Mouse (Mus musculus): ENCODE measurements at regions not wholly inside any gene's neighbourhood (a gene's known extent, or its start where the extent isn't known, plus 50 kb on each side); places are given as distances from the start of the nearest gene placed in this dataset.

DNA sequence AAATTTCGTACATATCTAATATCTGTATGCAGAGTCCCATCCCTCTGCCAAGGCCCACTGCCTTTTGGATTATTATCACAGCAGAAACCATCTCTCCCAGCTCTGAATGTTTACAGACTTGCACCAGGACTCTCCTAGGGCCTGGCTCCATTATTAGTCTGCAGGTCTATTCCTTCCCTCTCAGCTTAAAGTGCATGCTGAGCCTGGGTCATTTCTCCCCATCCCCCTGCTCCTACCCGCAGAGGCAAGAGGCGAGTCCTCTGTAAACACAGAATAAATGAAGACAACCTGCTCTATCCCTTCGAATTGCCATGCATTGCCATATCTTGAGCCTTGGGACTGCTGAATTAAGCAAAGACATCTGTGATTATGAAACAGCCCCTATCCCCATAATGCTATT, 362.6 kb upstream of the Cdh11 start:
- DNase-seq = no peak

DNA sequence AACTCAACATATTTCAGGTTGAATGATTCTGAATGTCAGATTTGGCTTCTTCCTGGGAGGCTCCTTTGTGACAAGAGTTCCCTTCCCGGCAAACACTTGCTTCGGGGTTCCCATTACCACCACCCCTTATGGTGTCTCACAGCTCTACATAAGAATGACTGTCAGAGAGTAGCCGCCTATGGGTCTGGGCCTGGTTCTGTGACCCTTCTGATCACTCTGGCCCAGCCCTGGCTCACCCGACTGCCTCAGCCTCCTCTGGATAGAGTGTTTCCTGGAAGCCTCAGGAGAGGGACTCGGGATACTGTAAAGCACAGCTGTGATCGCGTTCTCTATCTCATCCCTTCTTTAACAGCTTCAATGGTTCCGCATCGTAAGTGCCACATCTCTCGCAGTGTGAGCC, 363.0 kb upstream of the Cdh11 start:
- DNase-seq = no peak

DNA sequence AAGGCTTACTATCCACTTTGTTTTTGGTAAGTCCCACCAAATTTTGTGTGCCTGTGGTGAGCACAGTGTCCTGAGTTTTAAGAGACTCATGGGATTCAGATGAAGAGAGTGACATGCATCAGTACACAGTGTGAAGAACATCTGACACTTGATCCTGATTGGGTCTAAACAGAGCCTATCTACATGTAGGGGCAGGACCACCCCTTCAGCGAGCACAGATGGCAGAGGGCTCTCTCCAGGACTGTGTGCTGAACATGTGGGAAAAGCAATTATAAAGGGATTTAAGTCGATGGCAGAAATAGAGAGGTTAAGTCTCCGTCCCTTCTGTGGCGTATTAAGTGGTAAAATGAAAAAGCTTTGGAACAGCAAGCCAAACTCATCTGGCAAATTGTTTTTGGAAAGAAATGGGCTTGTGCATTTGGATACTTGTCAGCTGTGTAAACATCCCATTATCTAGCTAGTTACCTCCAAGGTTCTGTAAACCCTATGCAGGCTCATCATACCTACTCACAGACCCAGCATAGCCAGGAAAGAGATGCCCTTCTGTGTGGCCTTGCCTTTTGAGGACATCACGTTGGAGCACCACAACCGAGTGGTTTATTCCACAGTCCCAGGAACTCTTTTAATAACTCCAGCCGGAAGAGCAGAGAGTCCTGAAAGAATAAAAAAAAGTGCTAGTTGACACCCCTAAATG, 381.3 kb upstream of the Cdh11 start:
- no peak for DNase-seq

DNA sequence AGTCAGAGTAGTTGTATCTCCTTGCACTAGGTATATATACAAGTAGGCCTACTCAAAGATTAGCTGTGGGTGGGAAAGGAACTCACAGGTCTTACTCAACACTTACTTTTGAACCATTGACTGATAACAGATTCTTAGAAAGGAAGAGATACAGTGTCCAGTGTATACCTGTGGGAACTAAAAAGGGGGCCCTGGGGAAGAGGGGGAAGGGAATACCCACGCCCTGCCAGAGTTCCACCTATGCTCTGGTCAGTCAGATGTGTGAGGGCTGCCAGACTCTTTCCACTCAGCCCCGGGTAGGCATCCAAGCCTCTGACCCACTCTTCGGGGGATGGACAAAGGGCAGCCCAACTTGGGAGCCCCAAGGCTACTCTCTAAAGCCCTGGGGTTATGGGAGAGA, 387.9 kb upstream of the Cdh11 start:
- DNase-seq = no peak

DNA sequence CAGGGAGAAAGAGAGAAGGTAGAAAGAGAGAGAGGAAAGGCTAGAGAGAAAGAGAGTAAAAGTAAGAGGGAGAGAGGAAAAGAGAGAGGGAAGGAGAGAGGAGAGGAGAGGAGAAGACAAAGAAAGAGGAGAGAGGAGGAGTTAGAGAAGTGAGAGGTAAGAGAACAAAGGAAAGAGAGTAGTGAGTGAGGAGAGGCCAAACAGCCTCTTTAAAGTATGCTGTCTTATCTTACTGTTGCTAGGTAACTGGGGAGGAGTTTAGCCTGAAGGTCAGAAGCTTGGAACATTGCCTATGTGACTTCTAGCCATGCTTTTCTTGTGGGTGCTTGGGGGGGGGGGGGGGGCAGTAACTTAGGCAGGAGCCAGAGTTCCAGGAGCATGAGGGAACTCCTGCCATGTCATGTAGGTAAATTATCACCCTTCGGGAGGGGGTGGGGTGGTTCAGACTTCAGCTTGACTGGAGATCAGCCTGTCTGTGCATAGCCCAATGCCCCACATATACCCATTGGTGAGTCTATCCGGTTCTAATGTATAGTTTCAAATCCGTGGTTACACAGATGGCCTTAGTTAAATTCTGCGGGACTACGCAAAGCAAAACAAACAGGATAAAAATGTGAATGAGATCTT, 388.5 kb upstream of the Cdh11 start:
- DNase-seq = no peak

DNA sequence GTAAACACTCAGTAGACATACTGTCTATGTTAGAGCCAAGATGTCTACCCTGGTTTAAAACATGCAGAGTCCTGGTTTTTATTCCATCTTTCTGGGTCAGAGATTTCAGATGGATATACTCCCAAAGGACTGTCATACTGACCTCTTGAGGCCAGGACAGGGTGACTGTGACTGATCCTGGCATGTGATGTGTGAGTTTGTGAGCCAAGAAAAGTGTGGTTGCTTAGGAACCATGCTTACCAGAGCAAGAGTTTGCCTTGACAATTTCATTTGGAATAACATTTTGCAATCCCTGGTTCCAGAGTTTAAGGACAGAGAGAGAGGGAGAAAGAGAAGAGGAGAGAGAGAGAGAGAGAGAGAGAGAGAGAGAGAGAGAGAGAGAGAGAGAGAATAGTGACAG, 395.2 kb upstream of the Cdh11 start:
- no peak for DNase-seq

DNA sequence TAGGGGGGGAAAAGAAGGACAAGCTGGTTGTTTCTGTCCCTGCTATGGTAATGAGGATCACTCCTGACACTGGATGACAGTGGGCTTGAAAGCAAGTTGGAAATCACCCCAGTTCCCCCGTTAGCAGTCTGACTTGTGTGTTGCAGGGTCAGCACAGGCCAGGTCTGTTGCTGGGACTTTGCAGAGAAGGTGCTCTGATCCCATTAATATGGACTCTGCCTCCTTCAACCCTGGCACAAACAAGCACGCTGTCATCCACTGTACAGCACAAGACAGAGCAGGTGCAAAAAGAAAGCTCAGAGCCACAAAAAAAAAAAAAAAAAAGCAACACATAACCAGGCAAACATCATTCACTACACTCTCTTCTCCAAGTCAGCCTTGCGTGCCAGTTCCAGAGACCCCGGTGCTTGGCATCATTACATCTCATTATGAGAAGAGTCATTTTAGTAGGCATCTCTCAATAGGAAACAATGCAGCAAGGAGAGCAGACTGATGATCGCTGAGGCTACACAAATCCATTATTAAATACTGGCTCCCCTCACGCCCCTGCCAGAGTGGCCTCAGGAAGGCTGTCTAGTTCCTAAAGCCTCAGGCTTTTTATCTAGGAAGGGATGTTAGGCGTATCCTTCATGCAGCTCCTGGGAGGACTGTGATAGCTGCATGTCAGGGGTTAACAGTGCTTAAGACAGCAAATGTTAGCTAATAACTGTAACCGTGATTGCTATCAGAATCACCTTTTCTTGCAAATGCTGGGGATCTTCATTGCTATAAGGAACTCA, 403.5 kb upstream of the Cdh11 start:
- no peak for DNase-seq

DNA sequence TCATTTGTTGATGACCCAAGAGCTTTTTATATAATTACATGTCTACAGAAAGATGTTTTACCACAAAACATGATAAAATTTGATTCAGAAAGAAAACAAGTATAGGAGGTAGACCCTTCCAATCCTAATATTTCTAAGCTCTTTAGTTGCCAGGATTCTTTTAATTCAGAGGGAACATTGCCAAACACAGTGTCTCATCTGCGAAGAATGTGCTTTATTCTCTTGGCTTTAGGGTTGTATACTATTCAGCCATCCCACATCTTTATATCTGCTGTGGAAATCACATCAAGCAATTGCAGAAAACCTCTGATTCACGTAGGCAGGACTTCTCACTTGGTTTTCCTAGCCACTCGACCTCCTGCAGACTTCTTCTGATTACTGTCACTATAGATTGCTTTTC, 412.8 kb upstream of the Cdh11 start:
- DNase-seq = no peak

DNA sequence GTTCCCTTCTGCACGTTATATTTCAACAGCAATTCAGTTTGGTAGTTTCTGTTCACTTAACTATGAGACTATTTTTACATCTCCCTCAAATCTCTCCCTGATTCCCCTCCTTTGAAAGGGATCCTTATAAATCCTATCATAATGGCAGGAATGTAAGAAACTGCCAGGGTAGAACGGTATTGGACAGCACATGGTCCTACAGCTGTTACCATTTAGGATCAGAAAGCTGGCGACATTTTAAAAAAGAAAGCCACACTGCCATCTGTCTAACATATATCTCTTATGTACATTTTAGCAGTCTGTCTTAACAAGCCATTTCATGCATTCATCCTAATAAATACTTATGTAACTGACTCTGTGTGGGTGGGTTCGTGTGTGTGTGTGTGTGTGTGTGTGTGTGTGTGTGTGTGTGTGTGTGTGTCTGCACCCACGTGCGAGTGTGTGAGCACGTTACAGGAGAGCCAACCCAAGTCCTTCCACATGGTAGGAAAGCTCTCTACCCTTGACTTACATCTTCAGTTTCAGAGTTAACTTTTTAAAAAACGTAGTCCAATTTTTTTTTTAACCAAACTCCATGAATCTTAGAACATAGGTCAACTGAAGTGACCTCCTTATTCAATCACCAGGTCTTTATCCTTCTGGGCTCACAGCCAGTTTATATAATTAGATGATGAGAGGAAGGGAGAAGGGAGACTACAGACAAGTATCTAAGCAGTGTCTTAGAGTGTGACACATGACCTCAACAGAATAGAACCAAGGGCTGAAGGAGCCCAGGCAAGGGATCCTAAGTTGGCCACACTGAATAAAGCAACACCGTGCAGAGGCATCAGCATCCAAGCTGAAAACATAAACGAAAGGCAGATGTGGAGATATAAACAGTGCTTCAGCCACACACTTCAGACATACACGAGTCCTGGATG, 414.5 kb upstream of the Cdh11 start:
- DNase-seq = no peak

DNA sequence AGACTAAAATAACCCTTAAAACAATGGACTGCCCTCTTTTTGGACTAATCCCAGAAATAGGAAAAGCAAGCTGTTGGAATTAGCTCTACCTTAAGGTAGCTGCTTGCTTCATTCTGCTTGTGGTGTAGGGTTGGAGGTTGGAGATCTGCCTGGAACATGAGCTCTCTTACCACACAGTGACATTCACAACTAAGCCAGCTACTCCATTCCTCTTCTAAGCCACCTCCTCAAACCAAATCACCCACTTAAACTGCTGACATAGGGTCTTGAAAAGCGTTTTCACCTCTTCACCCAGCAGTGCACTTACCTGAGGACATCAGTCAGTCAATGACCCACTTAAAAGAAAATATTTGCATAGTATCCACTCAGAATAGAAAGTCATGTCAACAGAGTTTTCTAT, 418.3 kb upstream of the Cdh11 start:
- no peak for DNase-seq

DNA sequence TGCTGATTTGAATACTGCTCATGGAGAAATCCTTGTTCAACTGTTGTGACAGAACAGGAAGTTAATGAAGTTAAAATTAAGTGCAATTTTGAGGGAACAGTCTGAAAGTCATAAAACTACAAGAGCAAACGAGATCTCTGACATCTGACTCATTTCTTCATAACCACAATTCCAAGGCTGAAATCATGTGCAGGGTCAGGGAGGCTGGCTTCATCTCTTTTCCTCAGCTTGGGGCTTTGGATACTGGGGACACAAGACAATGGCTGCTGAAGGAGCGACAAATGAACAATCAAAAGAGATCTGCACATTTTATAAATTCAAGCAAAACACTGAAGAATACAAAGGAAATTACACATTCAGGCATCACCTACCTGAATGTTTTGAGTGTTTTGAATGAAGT, 429.2 kb upstream of the Cdh11 start:
- DNase-seq = no peak

DNA sequence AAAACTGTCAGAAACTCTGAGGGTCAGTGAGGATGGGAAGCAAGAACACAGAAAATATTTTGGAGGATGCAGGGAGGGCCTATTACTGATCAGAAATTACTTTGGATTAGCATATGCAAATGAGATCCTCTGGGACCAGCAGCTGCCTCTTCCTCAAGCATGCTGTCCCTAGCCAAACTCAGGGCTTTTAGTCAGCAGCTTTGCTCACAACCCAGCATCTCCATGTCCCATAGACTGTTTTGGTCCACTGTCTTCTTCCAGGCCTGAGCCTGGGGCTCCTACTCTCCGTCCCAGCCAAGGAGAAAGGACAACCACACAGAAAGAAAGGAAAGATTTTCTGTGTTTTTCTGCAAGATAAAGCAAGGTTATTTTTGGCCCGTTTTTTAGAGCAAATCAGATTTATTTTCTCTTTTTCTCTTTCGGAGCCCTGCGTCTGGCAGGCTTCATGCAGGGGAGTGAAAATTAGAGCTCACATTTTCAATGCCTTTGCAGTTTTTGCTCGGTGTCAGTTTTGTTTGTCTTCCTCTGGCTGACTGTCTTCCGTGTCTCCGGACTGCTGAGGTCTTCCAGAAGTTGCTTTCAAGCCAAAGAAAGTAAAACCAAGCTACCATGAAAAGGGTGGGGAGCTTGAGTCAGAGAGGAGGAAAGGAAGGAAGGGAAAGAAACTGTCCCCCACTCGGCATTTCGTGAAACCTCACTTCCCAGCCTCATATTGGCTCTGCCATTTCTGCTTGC, 445.5 kb upstream of the Cdh11 start:
- DNase-seq = no peak

DNA sequence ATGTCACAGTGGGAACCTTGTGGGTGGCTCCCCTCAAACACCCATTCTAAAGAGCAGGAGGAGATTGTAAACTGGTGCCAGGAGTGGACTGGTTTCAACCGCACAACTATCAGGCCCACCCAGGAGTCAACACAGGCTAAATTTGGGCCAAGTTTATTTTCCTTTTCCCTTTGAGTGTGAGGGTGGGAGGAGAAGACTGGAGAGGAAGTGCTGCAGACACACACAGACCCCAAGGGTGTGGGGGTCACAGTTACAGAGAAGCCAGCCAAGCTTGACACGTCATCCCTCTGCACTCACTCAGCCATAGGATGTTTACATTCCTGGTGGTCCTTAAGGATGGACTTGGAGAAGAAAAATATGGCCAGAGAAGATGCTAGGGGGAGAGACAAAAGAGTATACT, 448.9 kb upstream of the Cdh11 start:
- no peak for DNase-seq

DNA sequence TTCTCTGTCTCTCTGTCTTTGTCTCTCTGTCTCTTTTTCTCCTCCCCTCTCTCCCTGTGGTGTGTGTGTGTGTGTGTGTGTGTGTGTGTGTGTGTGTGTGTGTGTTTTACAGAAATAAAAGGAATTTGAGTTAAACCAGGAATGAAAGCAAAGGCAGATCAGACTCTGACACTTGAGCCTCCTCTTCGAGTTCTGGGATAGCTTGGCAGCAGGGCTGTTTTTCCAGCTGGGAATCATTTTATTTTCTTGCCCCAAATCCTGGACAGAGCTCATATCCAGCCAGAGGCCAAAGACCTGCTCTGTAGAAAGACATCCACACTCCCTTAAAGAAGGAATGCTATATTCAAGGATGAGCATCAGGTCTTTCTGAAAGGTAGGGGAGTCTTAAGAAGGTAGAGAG, 450.2 kb upstream of the Cdh11 start:
- no peak for DNase-seq

DNA sequence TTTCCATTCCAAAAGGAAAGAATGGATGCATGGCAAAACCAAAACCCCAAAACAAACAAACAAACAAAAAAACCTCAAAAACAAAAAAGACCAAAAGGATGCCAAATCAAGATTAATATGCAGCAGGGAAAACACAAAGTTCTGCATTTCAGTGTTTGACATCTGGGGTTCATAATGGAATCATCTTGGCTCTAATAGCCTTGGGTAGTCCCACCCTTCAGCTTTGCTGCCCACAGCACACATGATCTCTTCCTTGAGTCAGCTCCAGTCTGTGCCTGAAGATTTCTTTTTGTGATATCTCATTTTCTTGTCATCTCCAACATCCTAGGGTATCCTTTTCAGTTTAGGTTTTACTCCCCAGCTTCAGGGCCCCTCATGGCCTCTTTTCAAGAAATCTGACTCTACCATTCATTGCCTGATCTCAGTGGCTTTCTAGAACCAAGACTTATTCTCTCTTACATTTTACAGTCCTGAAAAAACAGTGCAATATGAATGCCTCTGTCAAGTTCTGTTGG, 453.1 kb upstream of the Cdh11 start:
- DNase-seq = no peak

DNA sequence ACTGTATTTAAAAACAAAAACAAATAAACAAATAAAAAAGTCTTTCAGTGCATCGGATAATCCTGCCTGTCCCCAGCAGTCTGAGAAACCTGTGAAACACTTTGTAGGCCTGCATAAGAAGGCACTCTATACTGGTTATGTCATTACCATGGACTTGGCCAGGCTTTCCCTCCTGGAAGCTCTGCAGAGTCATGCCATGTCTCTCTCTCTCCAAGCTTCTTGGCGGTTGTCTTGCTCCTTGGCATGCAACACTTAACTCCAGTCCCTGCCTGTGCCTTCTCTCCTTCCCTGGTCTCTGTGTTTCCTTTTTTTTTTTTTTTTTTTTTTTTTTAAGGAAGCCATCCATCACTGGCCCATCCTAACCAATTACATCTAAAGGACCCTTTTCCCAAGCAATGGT, 458.7 kb upstream of the Cdh11 start:
- DNase-seq = no peak

DNA sequence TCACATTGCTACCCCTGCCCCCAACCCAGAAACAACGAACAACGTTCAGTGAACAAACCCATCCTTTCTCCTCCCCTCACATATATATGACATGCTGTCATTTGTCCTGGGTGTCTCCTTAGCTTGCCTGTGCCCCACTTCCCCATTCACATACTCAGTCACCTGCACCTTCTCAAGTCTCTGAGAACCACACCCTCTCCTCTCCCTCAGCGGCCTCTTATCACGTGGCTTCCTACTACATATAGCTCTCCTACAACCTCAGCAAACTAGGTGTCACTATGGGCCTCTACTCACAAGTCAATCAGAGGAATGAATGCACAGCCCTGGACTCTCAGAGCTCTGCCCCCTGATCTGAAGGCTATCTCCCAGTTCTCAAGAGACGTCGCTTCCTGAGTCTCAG, 459.2 kb upstream of the Cdh11 start:
- no peak for DNase-seq

DNA sequence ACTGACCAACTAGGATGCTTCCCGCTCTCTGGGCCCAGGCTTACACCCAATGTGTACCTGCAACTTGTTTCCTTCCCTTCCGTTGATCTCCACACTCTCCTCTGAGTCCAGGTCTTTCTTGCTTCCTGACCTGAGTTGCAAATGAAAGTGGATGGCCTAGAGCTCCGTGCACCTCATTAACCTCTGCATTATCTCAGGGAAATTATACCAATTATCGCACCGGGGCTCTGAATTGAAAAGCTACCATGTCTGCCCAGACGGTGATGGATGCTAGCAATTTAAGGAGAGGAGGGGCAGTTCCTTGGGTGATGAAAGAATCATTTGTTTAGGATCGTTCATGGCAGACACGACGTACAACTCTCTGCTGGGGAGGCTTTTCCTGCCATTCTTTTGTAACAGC, 460.4 kb upstream of the Cdh11 start:
- no peak for DNase-seq

DNA sequence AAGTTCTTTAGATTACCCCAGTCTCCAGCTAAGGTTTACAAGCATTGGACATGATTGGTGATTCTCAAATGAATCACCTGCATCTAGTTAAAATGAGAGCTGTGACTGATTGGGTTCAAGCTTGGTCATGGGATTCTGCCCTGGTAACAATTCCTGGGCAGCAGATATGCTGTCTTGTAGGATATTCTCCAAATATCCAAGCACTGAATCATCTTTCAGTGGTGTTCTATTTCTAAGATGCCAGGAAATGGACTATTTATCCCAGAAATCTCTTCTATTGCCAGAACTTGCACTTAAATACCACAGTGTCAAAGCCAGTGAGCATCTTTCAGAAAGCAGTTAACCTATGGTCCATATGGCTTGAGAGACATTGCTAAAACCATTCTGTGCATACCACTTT, 475.8 kb upstream of the Cdh11 start:
- no peak for DNase-seq

DNA sequence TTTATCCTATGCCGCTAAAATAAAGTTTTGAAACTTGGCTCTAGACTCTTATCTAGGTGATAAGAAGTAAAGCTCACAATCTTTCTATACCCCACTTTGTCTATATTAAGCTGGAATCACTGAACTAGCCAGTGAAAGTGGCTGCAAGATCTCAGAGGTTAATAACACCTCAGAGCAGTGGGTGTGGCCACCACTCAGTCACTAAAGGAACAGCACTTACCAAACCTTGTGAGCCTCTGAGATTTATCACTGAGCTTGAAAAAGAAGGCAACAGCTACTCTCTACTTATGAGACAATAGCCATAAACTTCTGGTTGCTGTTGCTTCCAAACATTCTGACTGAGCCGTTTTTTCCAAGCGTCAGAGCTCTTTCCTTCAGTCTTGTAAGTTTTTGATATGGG, 484.6 kb upstream of the Cdh11 start:
- DNase-seq = no peak

DNA sequence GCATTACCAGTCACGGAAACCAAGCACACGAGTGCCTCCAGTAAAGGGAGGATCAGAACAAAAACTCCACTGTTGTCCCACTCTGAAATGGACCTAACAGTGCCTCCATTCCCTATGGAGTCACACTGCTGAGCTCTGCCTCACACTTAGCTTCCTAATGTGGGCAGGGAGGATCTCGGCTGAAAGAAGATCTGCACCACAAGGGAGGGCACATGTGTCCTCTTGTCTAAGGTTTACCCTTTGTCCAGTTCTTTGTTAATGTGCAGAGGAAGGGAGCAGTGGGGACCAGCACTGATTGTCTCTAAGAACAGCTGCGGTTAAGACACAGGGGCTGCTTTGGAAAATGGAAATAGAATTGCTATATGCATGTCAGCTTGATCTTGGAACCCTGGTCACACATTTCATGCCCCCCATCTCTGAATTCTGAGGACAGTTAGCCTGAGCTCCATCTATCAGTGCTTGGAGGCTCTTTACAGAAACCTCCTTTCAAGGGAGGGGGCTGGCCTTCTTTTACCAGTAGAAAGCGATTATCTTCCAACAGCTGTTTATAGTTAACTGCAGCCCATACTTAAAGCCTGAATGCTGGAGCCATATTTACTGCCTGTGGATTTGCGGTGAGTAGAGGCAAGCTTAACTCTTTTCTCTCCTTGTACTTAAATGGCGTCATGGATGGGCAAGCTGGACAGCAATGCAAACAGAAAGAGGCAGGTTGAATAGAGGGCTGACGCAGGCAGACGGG, 485.5 kb upstream of the Cdh11 start:
- DNase-seq = no peak

Data from thymus, postnatal 4 days (tissue).